Mouse (Mus musculus): ENCODE results near the gene Tnni3. TPM values are rescaled to one million over a fixed set of nuclear protein-coding genes. Genes with fewer than 3 reads are reported as not detected.

Tnni3 gene
- polyA plus RNA-seq, 1 experiment: 13.3 TPM

GRCm38 (mm10) chr7:4508739-4509116 is 15.3 kb downstream of the Tnni3 start:
- peak overlapping the region; percentile 63 for H3K4me2 ChIP-seq (ENCODE audit: low read depth)

GRCm38 (mm10) chr7:4508062-4508738 is 15.8 kb downstream of the Tnni3 start:
- TF ChIP-seq USF1 (IDR thresholded peaks at IDR 0.05; ENCODE audit: low read depth) (no peak), POLR2AphosphoS2 (IDR thresholded peaks at IDR 0.05; ENCODE audit: insufficient read length, low read depth) (peak; percentile 60), POLR2A (IDR thresholded peaks at IDR 0.05; ENCODE audit: insufficient read length, low read depth) (peak; percentile 20)
- no peaks in the 10 kb centered on the region for H3K27me3 ChIP-seq (ENCODE audit: control insufficient read depth, insufficient read depth, insufficient read length)
- H3K4me2 ChIP-seq (ENCODE audit: low read depth): no peak overlapping the region

More at GRCm38 (mm10) chr7:4508739-4509116, 15.3 kb downstream of the Tnni3 start:
- Histone ChIP-seq H3K27me3 (ENCODE audit: control insufficient read depth, insufficient read depth, insufficient read length) (no peaks in the 10 kb centered on the region), H3K36me3 (ENCODE audit: control insufficient read depth, insufficient read depth) (peaks cover 3% of the 10 kb centered on the region), H3K4me3 (no peak overlapping the region), H3ac (ENCODE audit: control insufficient read depth, insufficient read length) (no peak overlapping the region), H3K79me2 (ENCODE audit: control insufficient read depth, insufficient read depth) (no peaks in the 10 kb centered on the region)
- TF ChIP-seq REST (IDR thresholded peaks at IDR 0.05; ENCODE audit: insufficient read depth, insufficient read length) (no peak), POLR2AphosphoS2 (IDR thresholded peaks at IDR 0.05; ENCODE audit: insufficient read length, low read depth) (no peak), E2F4 (IDR thresholded peaks at IDR 0.05; ENCODE audit: insufficient read depth) (no peak), MAX (IDR thresholded peaks at IDR 0.05; ENCODE audit: low read depth) (no peak)

GRCm38 (mm10) chr7:4507220-4507619 is 16.8 kb downstream of the Tnni3 start:
- no peaks in the 10 kb centered on the region for H3K79me2 ChIP-seq (ENCODE audit: control insufficient read depth, insufficient read depth)
- TF ChIP-seq CEBPB (IDR thresholded peaks at IDR 0.05; ENCODE audit: insufficient read depth, poor library complexity, severe bottlenecking) (no peak), MYOG (IDR thresholded peaks at IDR 0.05; ENCODE audit: control insufficient read depth in 1 of 3, insufficient read depth in 1 of 3, insufficient read length in 2 of 3, low read depth in 2 of 3) (no peak), MYOD1 (IDR thresholded peaks at IDR 0.05; ENCODE audit: control insufficient read depth in 1 of 3, insufficient read length in 2 of 3, low read depth in 2 of 3) (no peak), MAX (IDR thresholded peaks at IDR 0.05; ENCODE audit: low read depth) (no peak), SRF (IDR thresholded peaks at IDR 0.05; ENCODE audit: control insufficient read depth, insufficient read length, low read depth) (no peak), POLR2AphosphoS2 (IDR thresholded peaks at IDR 0.05; ENCODE audit: insufficient read length, low read depth) (peak; percentile 24), POLR2A (IDR thresholded peaks at IDR 0.05; ENCODE audit: insufficient read length, low read depth) (peak; percentile 28)
- H3K4me2 ChIP-seq (ENCODE audit: low read depth): peak overlapping the region; percentile 32
- peaks cover 3% of the 10 kb centered on the region for H3K36me3 ChIP-seq (ENCODE audit: control insufficient read depth, insufficient read depth)
- no peaks in the 10 kb centered on the region for H3K27me3 ChIP-seq (ENCODE audit: control insufficient read depth, insufficient read depth, insufficient read length)
- H3ac ChIP-seq (ENCODE audit: control insufficient read depth, insufficient read length): no peak overlapping the region
- no peak overlapping the region for H3K4me3 ChIP-seq

More at GRCm38 (mm10) chr7:4508062-4508738, 15.8 kb downstream of the Tnni3 start:
- no peak overlapping the region for H3ac ChIP-seq (ENCODE audit: control insufficient read depth, insufficient read length)
- peaks cover 3% of the 10 kb centered on the region for H3K36me3 ChIP-seq (ENCODE audit: control insufficient read depth, insufficient read depth)
- no peaks in the 10 kb centered on the region for H3K79me2 ChIP-seq (ENCODE audit: control insufficient read depth, insufficient read depth)
- no peak overlapping the region for H3K4me3 ChIP-seq

GRCm38 (mm10) chr7:4504646-4505435 is 19.2 kb downstream of the Tnni3 start:
- H3K36me3 ChIP-seq (ENCODE audit: control insufficient read depth, insufficient read depth): no peaks in the 10 kb centered on the region
- TF ChIP-seq POLR2AphosphoS2 (IDR thresholded peaks at IDR 0.05; ENCODE audit: insufficient read length, low read depth) (peak; percentile 29), CEBPB (IDR thresholded peaks at IDR 0.05; ENCODE audit: insufficient read depth, poor library complexity, severe bottlenecking) (no peak)
- no peaks in the 10 kb centered on the region for H3K27me3 ChIP-seq (ENCODE audit: control insufficient read depth, insufficient read depth, insufficient read length)
- H3ac ChIP-seq (ENCODE audit: control insufficient read depth, insufficient read length): no peak overlapping the region
- H3K4me2 ChIP-seq (ENCODE audit: low read depth): no peak overlapping the region
- peaks cover 12% of the 10 kb centered on the region for H3K79me2 ChIP-seq (ENCODE audit: control insufficient read depth, insufficient read depth)
- no peak overlapping the region for H3K4me3 ChIP-seq

GRCm38 (mm10) chr7:4503858-4504257 is 20.2 kb downstream of the Tnni3 start:
- Histone ChIP-seq H3K27me3 (ENCODE audit: control insufficient read depth, insufficient read depth, insufficient read length) (no peaks in the 10 kb centered on the region), H3ac (ENCODE audit: control insufficient read depth, insufficient read length) (no peak overlapping the region), H3K79me2 (ENCODE audit: control insufficient read depth, insufficient read depth) (peaks cover 22% of the 10 kb centered on the region), H3K4me2 (ENCODE audit: low read depth) (no peak overlapping the region), H3K36me3 (ENCODE audit: control insufficient read depth, insufficient read depth) (no peaks in the 10 kb centered on the region), H3K4me3 (no peak overlapping the region)
- TF ChIP-seq POLR2A (IDR thresholded peaks at IDR 0.05; ENCODE audit: insufficient read length, low read depth): no peak
- TF ChIP-seq E2F4 (IDR thresholded peaks at IDR 0.05; ENCODE audit: insufficient read depth): no peak
- no peak for TF ChIP-seq CEBPB (IDR thresholded peaks at IDR 0.05; ENCODE audit: insufficient read depth, poor library complexity, severe bottlenecking)
- TF ChIP-seq MYOD1 (IDR thresholded peaks at IDR 0.05; ENCODE audit: control insufficient read depth in 1 of 3, insufficient read length in 2 of 3, low read depth in 2 of 3): no peak
- TF ChIP-seq TCF12 (IDR thresholded peaks at IDR 0.05; ENCODE audit: insufficient read depth, poor library complexity, severe bottlenecking): no peak
- no peak for TF ChIP-seq SRF (IDR thresholded peaks at IDR 0.05; ENCODE audit: control insufficient read depth, insufficient read length, low read depth)
- no peak for TF ChIP-seq MAX (IDR thresholded peaks at IDR 0.05; ENCODE audit: low read depth)
- TF ChIP-seq TCF3 (IDR thresholded peaks at IDR 0.05; ENCODE audit: insufficient read length, low read depth): no peak
- no peak for TF ChIP-seq MYOG (IDR thresholded peaks at IDR 0.05; ENCODE audit: control insufficient read depth in 1 of 3, insufficient read depth in 1 of 3, insufficient read length in 2 of 3, low read depth in 2 of 3)
- no peak for TF ChIP-seq REST (IDR thresholded peaks at IDR 0.05; ENCODE audit: insufficient read depth, insufficient read length)
- TF ChIP-seq POLR2AphosphoS2 (IDR thresholded peaks at IDR 0.05; ENCODE audit: insufficient read length, low read depth): no peak
- no peak for TF ChIP-seq USF1 (IDR thresholded peaks at IDR 0.05; ENCODE audit: low read depth)

All from myocyte (in vitro differentiated cells).